Mouse (Mus musculus): ENCODE results near the gene Rad23b. TPM values are rescaled to one million over a fixed set of nuclear protein-coding genes. Genes with fewer than 3 reads are reported as not detected.
A peak's percentile ranks its signal among the peaks of the same experiment; 100 is the strongest.

Gene Rad23b
- polyA plus RNA-seq, 1 experiment from 2014 or later, result 58.9 TPM

DNA sequence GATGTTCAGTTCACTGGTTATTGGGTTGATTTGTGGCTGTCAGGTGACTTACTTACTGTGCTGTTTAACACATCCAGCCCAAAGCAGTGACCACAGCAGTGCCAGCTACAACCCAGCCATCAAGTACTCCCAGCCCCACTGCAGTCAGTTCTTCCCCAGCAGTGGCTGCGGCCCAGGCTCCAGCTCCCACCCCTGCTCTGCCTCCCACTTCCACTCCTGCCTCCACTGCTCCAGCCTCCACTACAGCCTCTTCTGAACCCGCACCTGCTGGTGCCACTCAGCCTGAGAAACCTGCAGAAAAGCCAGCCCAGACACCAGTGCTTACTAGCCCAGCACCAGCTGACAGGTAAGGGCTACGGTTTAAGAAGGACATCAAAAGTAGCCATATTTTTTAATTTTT is 20.3 kb downstream of the Rad23b start:
- ATAC-seq (replicated peaks; ENCODE audit: extremely low read depth, insufficient read depth, low FRiP score), result no peak
- H3K9me3 ChIP-seq (replicated peaks; ENCODE audit: control insufficient read depth, low read length), result no peaks in the 10 kb centered on the region
- 86% methylated on average over 3 of the region's 3 CpGs for WGBS
- no peak overlapping the region for H3K4me3 ChIP-seq (ENCODE audit: low read length)
- no peak overlapping the region for H3K9ac ChIP-seq (ENCODE audit: low read length)
- H3K27me3 ChIP-seq (ENCODE audit: control insufficient read depth, insufficient read depth, low read length), result no peaks in the 10 kb centered on the region
- no peak overlapping the region for H3K4me2 ChIP-seq (ENCODE audit: low read depth, low read length)
- no peaks in the 10 kb centered on the region; the same call in 1 of the 2 replicates for H3K4me1 ChIP-seq (ENCODE audit: control insufficient read depth, insufficient read depth, low read length)
- no peak overlapping the region for H3K27ac ChIP-seq (ENCODE audit: low read length)
- H3K36me3 ChIP-seq (ENCODE audit: control insufficient read depth, insufficient read depth), result peaks cover 12% of the 10 kb centered on the region; the same call in 1 of the 2 replicates

DNA sequence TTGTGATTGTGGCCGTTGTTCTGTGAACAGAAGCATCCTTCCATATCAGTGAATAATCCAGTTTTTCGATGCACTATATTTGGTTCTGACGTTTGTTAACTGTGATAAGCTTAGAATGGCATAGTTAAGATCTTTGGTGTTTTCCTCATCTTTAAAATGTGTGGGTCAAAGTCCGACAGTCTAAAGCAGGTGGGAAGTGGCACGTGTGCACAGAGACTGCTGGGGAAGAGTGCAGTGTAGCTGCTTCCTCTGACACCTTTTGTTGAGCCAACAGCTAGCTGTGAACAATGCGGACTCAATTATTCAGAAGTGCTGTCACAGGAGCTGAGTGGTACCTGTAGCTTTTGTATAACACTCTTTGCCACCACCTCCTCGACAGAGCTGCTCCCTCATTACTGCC is 21.5 kb downstream of the Rad23b start:
- WGBS, result 76% methylated on average over 7 of the region's 7 CpGs
- no peaks in the 10 kb centered on the region for H3K4me1 ChIP-seq (ENCODE audit: control insufficient read depth, insufficient read depth, low read length)
- peaks cover 12% of the 10 kb centered on the region; the same call in 1 of the 2 replicates for H3K36me3 ChIP-seq (ENCODE audit: control insufficient read depth, insufficient read depth)
- H3K27me3 ChIP-seq (ENCODE audit: control insufficient read depth, insufficient read depth, low read length), result no peaks in the 10 kb centered on the region
- no peak for ATAC-seq (replicated peaks; ENCODE audit: extremely low read depth, insufficient read depth, low FRiP score)
- H3K9ac ChIP-seq (ENCODE audit: low read length), result no peak overlapping the region
- H3K4me3 ChIP-seq (ENCODE audit: low read length), result no peak overlapping the region
- no peak overlapping the region for H3K27ac ChIP-seq (ENCODE audit: low read length)
- no peaks in the 10 kb centered on the region for H3K9me3 ChIP-seq (replicated peaks; ENCODE audit: control insufficient read depth, low read length)
- no peak overlapping the region for H3K4me2 ChIP-seq (ENCODE audit: low read depth, low read length)

DNA sequence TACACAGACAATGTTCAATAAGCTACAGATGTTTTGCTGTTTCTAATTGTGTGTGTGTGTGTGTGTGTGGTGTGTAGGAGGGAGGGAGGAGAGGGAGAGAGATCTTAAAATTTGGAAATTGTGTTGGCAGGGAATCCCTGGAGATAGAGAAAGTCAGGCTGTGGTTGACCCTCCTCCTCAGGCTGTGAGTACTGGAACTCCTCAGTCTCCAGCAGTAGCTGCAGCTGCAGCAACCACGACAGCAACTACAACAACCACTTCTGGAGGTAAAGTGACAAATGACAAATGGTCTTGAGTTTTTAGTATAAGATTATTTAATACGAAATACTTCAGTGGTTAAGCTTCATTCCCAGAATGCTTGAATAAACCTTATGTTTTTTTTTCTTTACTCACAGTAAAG is 32.5 kb downstream of the Rad23b start:
- H3K36me3 ChIP-seq (ENCODE audit: control insufficient read depth, insufficient read depth), result peaks cover 56% of the 10 kb centered on the region
- no peak overlapping the region for H3K27ac ChIP-seq (ENCODE audit: low read length)
- no peaks in the 10 kb centered on the region for H3K4me1 ChIP-seq (ENCODE audit: control insufficient read depth, insufficient read depth, low read length)
- no peak overlapping the region for H3K4me2 ChIP-seq (ENCODE audit: low read depth, low read length)
- no peak for ATAC-seq (replicated peaks; ENCODE audit: extremely low read depth, insufficient read depth, low FRiP score)
- no peaks in the 10 kb centered on the region for H3K27me3 ChIP-seq (ENCODE audit: control insufficient read depth, insufficient read depth, low read length)
- WGBS, result 82% methylated on average over 2 of the region's 2 CpGs
- H3K9me3 ChIP-seq (replicated peaks; ENCODE audit: control insufficient read depth, low read length), result no peaks in the 10 kb centered on the region
- H3K9ac ChIP-seq (ENCODE audit: low read length), result no peak overlapping the region
- H3K4me3 ChIP-seq (ENCODE audit: low read length), result no peak overlapping the region

GRCm38 (mm10) chr4:55386768-55387167 is 36.9 kb downstream of the Rad23b start:
- Histone ChIP-seq H3K9me3 (replicated peaks; ENCODE audit: control insufficient read depth, low read length) (no peaks in the 10 kb centered on the region), H3K36me3 (ENCODE audit: control insufficient read depth, insufficient read depth) (peaks cover 39% of the 10 kb centered on the region)
- WGBS, result 88% methylated on average over 2 of the region's 2 CpGs

DNA sequence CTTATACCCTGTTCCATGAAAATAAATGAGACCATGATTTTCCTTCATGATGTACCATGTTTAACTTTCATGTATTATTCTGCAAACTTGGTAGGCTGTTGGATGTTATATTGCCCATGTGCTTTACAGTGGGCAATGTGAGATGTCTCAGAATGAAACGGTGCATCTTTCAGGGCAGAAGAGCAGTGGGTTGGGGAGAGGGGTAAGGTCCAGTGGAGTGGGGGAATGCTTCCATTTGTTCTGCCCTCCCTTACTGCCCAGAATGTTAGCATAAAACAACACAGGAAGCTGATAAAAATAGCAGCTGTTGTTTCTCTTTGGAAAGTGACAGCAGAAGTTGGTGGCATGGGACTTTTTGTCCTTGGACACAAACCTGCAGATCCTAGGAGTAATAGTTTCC is 41.6 kb downstream of the Rad23b start:
- Histone ChIP-seq H3K9ac (ENCODE audit: low read length) (no peak overlapping the region), H3K4me1 (ENCODE audit: control insufficient read depth, insufficient read depth, low read length) (peaks cover 8% of the 10 kb centered on the region), H3K27ac (ENCODE audit: low read length) (peak overlapping the region; percentile 56), H3K36me3 (ENCODE audit: control insufficient read depth, insufficient read depth) (peaks cover 14% of the 10 kb centered on the region), H3K4me2 (ENCODE audit: low read depth, low read length) (no peak overlapping the region), H3K9me3 (replicated peaks; ENCODE audit: control insufficient read depth, low read length) (no peaks in the 10 kb centered on the region), H3K27me3 (ENCODE audit: control insufficient read depth, insufficient read depth, low read length) (no peaks in the 10 kb centered on the region), H3K4me3 (ENCODE audit: low read length) (no peak overlapping the region)
- ATAC-seq (replicated peaks; ENCODE audit: extremely low read depth, insufficient read depth, low FRiP score), result no peak; the same call in 1 of the 2 replicates
- WGBS, result 45% methylated on average over 1 of the region's 1 CpGs

More at GRCm38 (mm10) chr4:55386768-55387167, 36.9 kb downstream of the Rad23b start:
- Histone ChIP-seq H3K27me3 (ENCODE audit: control insufficient read depth, insufficient read depth, low read length) (no peaks in the 10 kb centered on the region), H3K4me3 (ENCODE audit: low read length) (no peak overlapping the region), H3K9ac (ENCODE audit: low read length) (no peak overlapping the region), H3K27ac (ENCODE audit: low read length) (no peak overlapping the region), H3K4me2 (ENCODE audit: low read depth, low read length) (no peak overlapping the region), H3K4me1 (ENCODE audit: control insufficient read depth, insufficient read depth, low read length) (peaks cover 7% of the 10 kb centered on the region)
- ATAC-seq (replicated peaks; ENCODE audit: extremely low read depth, insufficient read depth, low FRiP score), result no peak

DNA sequence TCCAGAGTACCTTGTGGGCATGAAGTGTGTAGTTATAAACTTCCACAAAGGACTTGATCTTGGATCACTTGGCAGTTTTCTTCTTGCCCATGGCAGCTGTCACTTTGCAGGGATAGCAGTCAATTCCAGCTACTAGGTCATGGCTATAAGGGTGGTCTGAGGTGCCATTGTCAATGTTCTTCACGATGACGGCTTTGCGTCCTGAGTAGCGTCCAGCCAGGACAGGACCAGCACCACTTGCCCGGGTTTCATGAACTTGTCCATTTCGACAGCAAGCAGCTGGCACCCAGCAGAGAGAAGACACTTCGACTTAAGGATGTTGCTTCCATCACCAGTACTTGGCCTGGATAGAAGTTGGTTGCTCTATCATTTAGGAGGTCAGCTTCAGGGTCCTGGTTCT is 42.6 kb downstream of the Rad23b start:
- no peaks in the 10 kb centered on the region for H3K9me3 ChIP-seq (replicated peaks; ENCODE audit: control insufficient read depth, low read length)
- WGBS, result 94% methylated on average over 7 of the region's 7 CpGs

GRCm38 (mm10) chr4:55397911-55398762 is 48.3 kb downstream of the Rad23b start:
- H3K27ac ChIP-seq (ENCODE audit: low read length), result no peak overlapping the region
- H3K4me3 ChIP-seq (ENCODE audit: low read length), result no peak overlapping the region
- peaks cover 7% of the 10 kb centered on the region for H3K9me3 ChIP-seq (replicated peaks; ENCODE audit: control insufficient read depth, low read length)
- WGBS, result 37% methylated on average over 17 of the region's 17 CpGs
- no peak overlapping the region for H3K9ac ChIP-seq (ENCODE audit: low read length)
- ATAC-seq (replicated peaks; ENCODE audit: extremely low read depth, insufficient read depth, low FRiP score), result peak; percentile 37; the same call in 1 of the 2 replicates
- no peaks in the 10 kb centered on the region for H3K27me3 ChIP-seq (ENCODE audit: control insufficient read depth, insufficient read depth, low read length)
- H3K4me2 ChIP-seq (ENCODE audit: low read depth, low read length), result no peak overlapping the region
- H3K4me1 ChIP-seq (ENCODE audit: control insufficient read depth, insufficient read depth, low read length), result no peaks in the 10 kb centered on the region
- no peaks in the 10 kb centered on the region for H3K36me3 ChIP-seq (ENCODE audit: control insufficient read depth, insufficient read depth)

More for the DNA sequence above, 42.6 kb downstream of the Rad23b start:
- H3K27ac ChIP-seq (ENCODE audit: low read length), result no peak overlapping the region
- peaks cover 7% of the 10 kb centered on the region for H3K36me3 ChIP-seq (ENCODE audit: control insufficient read depth, insufficient read depth)
- no peak overlapping the region for H3K9ac ChIP-seq (ENCODE audit: low read length)
- no peak overlapping the region for H3K4me3 ChIP-seq (ENCODE audit: low read length)
- H3K4me2 ChIP-seq (ENCODE audit: low read depth, low read length), result no peak overlapping the region
- H3K4me1 ChIP-seq (ENCODE audit: control insufficient read depth, insufficient read depth, low read length), result peaks cover 8% of the 10 kb centered on the region
- H3K27me3 ChIP-seq (ENCODE audit: control insufficient read depth, insufficient read depth, low read length), result no peaks in the 10 kb centered on the region
- ATAC-seq (replicated peaks; ENCODE audit: extremely low read depth, insufficient read depth, low FRiP score), result no peak

DNA sequence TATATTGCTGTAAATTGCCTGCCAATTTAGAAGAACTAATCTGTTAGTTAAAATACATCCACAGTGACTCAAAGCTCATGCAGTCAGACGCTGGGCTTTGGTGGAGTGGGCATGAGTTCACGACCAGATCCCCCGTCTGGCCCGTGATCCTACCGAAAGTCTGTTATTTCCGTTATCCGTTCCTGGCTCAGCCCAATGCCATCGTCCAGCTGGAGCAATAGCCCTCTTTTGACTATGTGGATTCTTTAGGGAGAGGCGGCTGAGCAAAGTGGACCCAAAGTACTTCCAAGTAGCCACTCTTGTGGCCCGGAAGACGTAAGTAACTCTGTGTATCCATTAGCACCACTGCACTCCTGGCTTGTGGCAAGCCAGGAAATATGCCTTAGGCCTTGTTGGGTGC is 49.1 kb downstream of the Rad23b start:
- H3K9ac ChIP-seq (ENCODE audit: low read length), result no peak overlapping the region
- 81% methylated on average over 11 of the region's 11 CpGs for WGBS
- H3K4me1 ChIP-seq (ENCODE audit: control insufficient read depth, insufficient read depth, low read length), result no peaks in the 10 kb centered on the region
- no peaks in the 10 kb centered on the region for H3K36me3 ChIP-seq (ENCODE audit: control insufficient read depth, insufficient read depth)
- H3K27me3 ChIP-seq (ENCODE audit: control insufficient read depth, insufficient read depth, low read length), result no peaks in the 10 kb centered on the region
- peaks cover 7% of the 10 kb centered on the region for H3K9me3 ChIP-seq (replicated peaks; ENCODE audit: control insufficient read depth, low read length)
- H3K4me2 ChIP-seq (ENCODE audit: low read depth, low read length), result no peak overlapping the region
- H3K27ac ChIP-seq (ENCODE audit: low read length), result no peak overlapping the region
- no peak overlapping the region for H3K4me3 ChIP-seq (ENCODE audit: low read length)
- ATAC-seq (replicated peaks; ENCODE audit: extremely low read depth, insufficient read depth, low FRiP score), result no peak

- peaks cover 7% of the 10 kb centered on the region for H3K9me3 ChIP-seq (replicated peaks; ENCODE audit: control insufficient read depth, low read length)
- 67% methylated on average over 3 of the region's 3 CpGs for WGBS
- no peak for ATAC-seq (replicated peaks; ENCODE audit: extremely low read depth, insufficient read depth, low FRiP score)
These were observed 55.5 kb downstream of the Rad23b start for GRCm38 (mm10) chr4:55405329-55405728.

More at GRCm38 (mm10) chr4:55405329-55405728, 55.5 kb downstream of the Rad23b start:
- Histone ChIP-seq H3K4me1 (ENCODE audit: control insufficient read depth, insufficient read depth, low read length) (no peaks in the 10 kb centered on the region), H3K27me3 (ENCODE audit: control insufficient read depth, insufficient read depth, low read length) (no peaks in the 10 kb centered on the region), H3K4me3 (ENCODE audit: low read length) (no peak overlapping the region), H3K27ac (ENCODE audit: low read length) (no peak overlapping the region), H3K9ac (ENCODE audit: low read length) (no peak overlapping the region), H3K36me3 (ENCODE audit: control insufficient read depth, insufficient read depth) (no peaks in the 10 kb centered on the region), H3K4me2 (ENCODE audit: low read depth, low read length) (no peak overlapping the region)

Measured in heart, embryonic 16.5 days (tissue).